Mouse (Mus musculus): ENCODE results near the gene Tas2r143. TPM values are rescaled to one million over a fixed set of nuclear protein-coding genes. Genes with fewer than 3 reads are reported as not detected.
A peak's percentile ranks its signal among the peaks of the same experiment; 100 is the strongest.

The Tas2r143 gene
- polyA plus RNA-seq, 1 experiment from 2014 or later: not detected

- peaks cover 15% of the 10 kb centered on the region for H3K4me1 ChIP-seq (replicated peaks)
- H3K27ac ChIP-seq (replicated peaks): no peak overlapping the region
- no peak for ATAC-seq (ENCODE audit: low FRiP score, low read depth)
- no peak overlapping the region for H3K4me3 ChIP-seq
- WGBS: 13% methylated on average over 3 of the region's 3 CpGs
- H3K27me3 ChIP-seq: no peaks in the 10 kb centered on the region
- no peak overlapping the region for H3K9ac ChIP-seq
- H3K4me2 ChIP-seq: no peak overlapping the region
- H3K36me3 ChIP-seq: no peaks in the 10 kb centered on the region
- H3K9me3 ChIP-seq: no peaks in the 10 kb centered on the region
These were observed 28.0 kb upstream of the Tas2r143 start for GRCm38 (mm10) chr6:42372001-42372400.

GRCm38 (mm10) chr6:42372421-42372815, 27.6 kb upstream of the Tas2r143 start:
- Histone ChIP-seq H3K4me2 (peak overlapping the region; percentile 97), H3K9me3 (no peaks in the 10 kb centered on the region), H3K36me3 (no peaks in the 10 kb centered on the region), H3K4me1 (replicated peaks) (peaks cover 15% of the 10 kb centered on the region), H3K4me3 (peak overlapping the region; percentile 42; the same call in 1 of the 2 replicates), H3K27me3 (no peaks in the 10 kb centered on the region), H3K9ac (no peak overlapping the region), H3K27ac (replicated peaks) (no peak overlapping the region)
- 28% methylated on average over 9 of the region's 9 CpGs for WGBS
- ATAC-seq (ENCODE audit: low FRiP score, low read depth): peak; percentile 29; the same call in 1 of the 2 replicates

GRCm38 (mm10) chr6:42372816-42373547, 27.1 kb upstream of the Tas2r143 start, which contains the start of gene Epha1:
Gene Epha1 (minus strand): TSS chr6:42373268.
- Histone ChIP-seq H3K4me2 (peak within 1 kb of the TSS; percentile 97), H3K9ac (no peak within 1 kb of the TSS), H3K36me3 (no peaks in the 10 kb centered on the region), H3K27ac (replicated peaks) (no peak within 1 kb of the TSS), H3K27me3 (no peaks in the 10 kb centered on the region), H3K9me3 (no peaks in the 10 kb centered on the region), H3K4me3 (peak within 1 kb of the TSS; percentile 42), H3K4me1 (replicated peaks) (peaks cover 15% of the 10 kb centered on the region)
- WGBS: 1% methylated on average over 34 of the region's 36 CpGs
- peak; percentile 72 for ATAC-seq (ENCODE audit: low FRiP score, low read depth)

GRCm38 (mm10) chr6:42373669-42374430, 26.2 kb upstream of the Tas2r143 start:
- Histone ChIP-seq H3K27ac (replicated peaks) (no peak overlapping the region), H3K4me3 (peak overlapping the region; percentile 42), H3K4me1 (replicated peaks) (peaks cover 15% of the 10 kb centered on the region), H3K27me3 (no peaks in the 10 kb centered on the region), H3K9me3 (no peaks in the 10 kb centered on the region), H3K4me2 (peak overlapping the region; percentile 97), H3K36me3 (no peaks in the 10 kb centered on the region), H3K9ac (no peak overlapping the region)
- 41% methylated on average over 7 of the region's 7 CpGs for WGBS
- ATAC-seq (ENCODE audit: low FRiP score, low read depth): no peak

- Histone ChIP-seq H3K27me3 (no peaks in the 10 kb centered on the region), H3K4me1 (replicated peaks) (peaks cover 15% of the 10 kb centered on the region), H3K9me3 (no peaks in the 10 kb centered on the region), H3K36me3 (no peaks in the 10 kb centered on the region), H3K9ac (no peak overlapping the region), H3K4me3 (no peak overlapping the region), H3K4me2 (no peak overlapping the region), H3K27ac (replicated peaks) (no peak overlapping the region)
- no peak for ATAC-seq (ENCODE audit: low FRiP score, low read depth)
- 71% methylated on average over 4 of the region's 4 CpGs for WGBS
These were observed 25.3 kb upstream of the Tas2r143 start for GRCm38 (mm10) chr6:42374701-42375100.

GRCm38 (mm10) chr6:42375131-42375530, 24.9 kb upstream of the Tas2r143 start:
- Histone ChIP-seq H3K27me3 (no peaks in the 10 kb centered on the region), H3K4me3 (no peak overlapping the region), H3K9ac (no peak overlapping the region), H3K4me1 (replicated peaks) (peaks cover 15% of the 10 kb centered on the region), H3K9me3 (no peaks in the 10 kb centered on the region), H3K4me2 (no peak overlapping the region), H3K27ac (replicated peaks) (no peak overlapping the region), H3K36me3 (no peaks in the 10 kb centered on the region)
- whole genome bisulfite sequencing: 91% methylated on average over 2 of the region's 2 CpGs
- no peak for ATAC-seq (ENCODE audit: low FRiP score, low read depth)

- Histone ChIP-seq H3K27me3 (no peaks in the 10 kb centered on the region), H3K27ac (replicated peaks) (no peak overlapping the region), H3K9me3 (no peaks in the 10 kb centered on the region), H3K4me1 (replicated peaks) (peaks cover 15% of the 10 kb centered on the region), H3K4me2 (no peak overlapping the region), H3K9ac (no peak overlapping the region), H3K36me3 (no peaks in the 10 kb centered on the region), H3K4me3 (no peak overlapping the region)
- ATAC-seq (ENCODE audit: low FRiP score, low read depth): no peak
- WGBS: 37% methylated on average over 4 of the region's 4 CpGs
These were observed 24.0 kb upstream of the Tas2r143 start for GRCm38 (mm10) chr6:42376016-42376415.

GRCm38 (mm10) chr6:42376504-42377019, 23.5 kb upstream of the Tas2r143 start:
- no peaks in the 10 kb centered on the region for H3K36me3 ChIP-seq
- ATAC-seq (ENCODE audit: low FRiP score, low read depth): no peak
- H3K27ac ChIP-seq (replicated peaks): no peak overlapping the region
- H3K4me1 ChIP-seq (replicated peaks): peaks cover 15% of the 10 kb centered on the region
- 87% methylated on average over 6 of the region's 6 CpGs for WGBS
- H3K9me3 ChIP-seq: no peaks in the 10 kb centered on the region
- no peaks in the 10 kb centered on the region for H3K27me3 ChIP-seq
- H3K4me2 ChIP-seq: no peak overlapping the region
- no peak overlapping the region for H3K4me3 ChIP-seq
- H3K9ac ChIP-seq: no peak overlapping the region

- Histone ChIP-seq H3K36me3 (no peaks in the 10 kb centered on the region), H3K9ac (no peak overlapping the region), H3K9me3 (no peaks in the 10 kb centered on the region), H3K4me2 (no peak overlapping the region), H3K4me1 (replicated peaks) (peaks cover 15% of the 10 kb centered on the region), H3K4me3 (no peak overlapping the region), H3K27me3 (no peaks in the 10 kb centered on the region), H3K27ac (replicated peaks) (no peak overlapping the region)
- no peak for ATAC-seq (ENCODE audit: low FRiP score, low read depth)
- 83% methylated on average over 5 of the region's 5 CpGs for WGBS
These were observed 22.8 kb upstream of the Tas2r143 start for GRCm38 (mm10) chr6:42377280-42377679.

GRCm38 (mm10) chr6:42379551-42379950, 20.5 kb upstream of the Tas2r143 start:
- Histone ChIP-seq H3K4me1 (replicated peaks) (no peaks in the 10 kb centered on the region), H3K4me2 (no peak overlapping the region), H3K9me3 (no peaks in the 10 kb centered on the region), H3K27ac (replicated peaks) (no peak overlapping the region), H3K27me3 (no peaks in the 10 kb centered on the region), H3K9ac (no peak overlapping the region), H3K36me3 (no peaks in the 10 kb centered on the region), H3K4me3 (no peak overlapping the region)
- no peak for ATAC-seq (ENCODE audit: low FRiP score, low read depth)
- WGBS: 42% methylated on average over 3 of the region's 3 CpGs

GRCm38 (mm10) chr6:42380416-42381144, 19.5 kb upstream of the Tas2r143 start:
- H3K4me2 ChIP-seq: peak overlapping the region; percentile 19; the same call in 1 of the 2 replicates
- no peak overlapping the region for H3K27ac ChIP-seq (replicated peaks)
- H3K4me3 ChIP-seq: no peak overlapping the region
- no peaks in the 10 kb centered on the region for H3K9me3 ChIP-seq
- H3K36me3 ChIP-seq: no peaks in the 10 kb centered on the region
- H3K4me1 ChIP-seq (replicated peaks): no peaks in the 10 kb centered on the region
- WGBS: 2% methylated on average over 8 of the region's 8 CpGs
- ATAC-seq (ENCODE audit: low FRiP score, low read depth): no peak
- no peak overlapping the region for H3K9ac ChIP-seq
- H3K27me3 ChIP-seq: no peaks in the 10 kb centered on the region

GRCm38 (mm10) chr6:42381221-42381620, 18.8 kb upstream of the Tas2r143 start:
- ATAC-seq (ENCODE audit: low FRiP score, low read depth): no peak
- Histone ChIP-seq H3K4me1 (replicated peaks) (no peaks in the 10 kb centered on the region), H3K27me3 (no peaks in the 10 kb centered on the region), H3K27ac (replicated peaks) (no peak overlapping the region), H3K4me3 (no peak overlapping the region), H3K9ac (no peak overlapping the region), H3K9me3 (no peaks in the 10 kb centered on the region), H3K4me2 (no peak overlapping the region), H3K36me3 (no peaks in the 10 kb centered on the region)
- 24% methylated on average over 2 of the region's 2 CpGs for WGBS
